Mouse (Mus musculus) cortical plate, adult 2 months (tissue): Measurements from ENCODE around the gene Cbr4.

Source experiments
- CTCF ChIP-seq: fragments of 200-500 bp; IDR thresholded peaks from 2 replicates; pipeline ENCODE4 v1.5.1; 2011; ENCODE audit warnings: mild to moderate bottlenecking, control low read depth, low read length; ENCODE audit not compliant: insufficient read depth; ENCODE audit errors: extremely low read depth
- POLR2A ChIP-seq: fragments of 200-500 bp; IDR thresholded peaks from 2 replicates; pipeline ENCODE4 v1.6.1; 2011; ENCODE audit warnings: mild to moderate bottlenecking, low read length, control low read depth; ENCODE audit not compliant: insufficient read depth; ENCODE audit errors: extremely low read depth

GRCm38 (mm10) chr8:61462221-61462620 lies 25.3 kb upstream of the Cbr4 start:
- TF ChIP-seq POLR2A (no peak), CTCF (no peak)
